Mouse (Mus musculus) CD4-positive, CD25-positive, alpha-beta regulatory T cell, adult 2 months (primary cell): ENCODE data around the gene Gm20388.

Source experiments
- DNase-seq: peaks from one replicate; pipeline ENCODE4 v3.0.0-alpha.2; 2012; ENCODE audit warnings: low read depth, low spot score

Gm20388 gene

DNA sequence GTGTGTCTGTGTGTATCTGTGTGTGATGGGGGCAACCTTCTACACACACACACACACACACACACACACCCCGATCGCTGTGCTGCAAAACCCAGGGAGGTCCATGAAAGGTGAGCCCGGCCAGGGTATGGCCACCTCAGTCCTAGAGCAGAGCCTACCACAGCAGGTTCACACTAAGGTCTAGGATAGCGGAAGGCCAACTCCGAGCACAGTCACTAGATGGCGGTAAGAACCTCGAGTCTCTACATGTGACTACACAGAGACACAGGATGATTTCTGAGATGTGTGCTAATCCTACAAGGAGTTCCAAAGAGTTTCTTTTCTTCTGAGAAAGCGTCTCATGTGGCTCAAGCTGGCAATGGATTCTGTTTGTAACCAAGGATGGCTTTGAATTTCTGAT is 2016.7 kb downstream of the Gm20388 start:
- DNase-seq, result peak; percentile 75

DNA sequence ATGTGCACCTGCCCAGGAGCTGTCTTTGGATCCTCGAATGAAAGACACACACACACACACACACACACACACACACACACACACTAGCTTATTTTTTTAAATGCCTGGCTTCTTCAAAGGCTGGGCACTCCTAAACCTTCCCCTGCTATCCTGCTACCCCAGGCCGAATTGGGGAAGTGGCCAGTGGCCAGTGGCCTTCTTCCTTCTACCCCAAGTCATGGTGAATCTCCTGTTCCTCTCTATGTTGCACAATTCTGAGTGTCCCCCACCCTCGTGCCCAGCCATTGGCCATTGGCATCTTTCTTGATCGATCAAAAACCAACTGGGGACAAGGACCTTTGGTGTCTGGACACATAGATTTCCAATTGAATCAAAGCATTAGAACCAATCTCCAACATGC is 2019.4 kb downstream of the Gm20388 start:
- DNase-seq, result no peak

DNA sequence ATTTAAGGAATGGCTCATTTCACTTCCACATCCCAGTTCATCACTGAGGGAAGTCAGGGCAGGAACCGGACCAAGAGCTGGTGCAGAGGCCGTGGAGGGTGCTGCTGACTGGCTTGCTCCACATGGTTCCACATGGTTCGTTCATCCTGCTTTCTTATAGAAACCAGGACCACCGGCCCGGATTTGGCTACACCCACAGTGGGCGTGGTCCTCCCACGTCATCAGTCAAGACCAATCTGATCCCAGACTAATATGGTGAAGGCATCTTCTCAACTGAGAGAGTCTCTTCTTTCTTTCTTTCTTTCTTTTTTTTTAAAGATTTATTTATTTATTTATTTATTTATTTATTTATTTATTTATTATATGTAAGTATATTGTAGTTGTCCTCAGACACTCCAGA is 2020.9 kb downstream of the Gm20388 start:
- DNase-seq, result no peak

- DNase-seq, result no peak
These were observed 2021.5 kb downstream of the Gm20388 start for GRCm38 (mm10) chr8:121932026-121932667.

DNA sequence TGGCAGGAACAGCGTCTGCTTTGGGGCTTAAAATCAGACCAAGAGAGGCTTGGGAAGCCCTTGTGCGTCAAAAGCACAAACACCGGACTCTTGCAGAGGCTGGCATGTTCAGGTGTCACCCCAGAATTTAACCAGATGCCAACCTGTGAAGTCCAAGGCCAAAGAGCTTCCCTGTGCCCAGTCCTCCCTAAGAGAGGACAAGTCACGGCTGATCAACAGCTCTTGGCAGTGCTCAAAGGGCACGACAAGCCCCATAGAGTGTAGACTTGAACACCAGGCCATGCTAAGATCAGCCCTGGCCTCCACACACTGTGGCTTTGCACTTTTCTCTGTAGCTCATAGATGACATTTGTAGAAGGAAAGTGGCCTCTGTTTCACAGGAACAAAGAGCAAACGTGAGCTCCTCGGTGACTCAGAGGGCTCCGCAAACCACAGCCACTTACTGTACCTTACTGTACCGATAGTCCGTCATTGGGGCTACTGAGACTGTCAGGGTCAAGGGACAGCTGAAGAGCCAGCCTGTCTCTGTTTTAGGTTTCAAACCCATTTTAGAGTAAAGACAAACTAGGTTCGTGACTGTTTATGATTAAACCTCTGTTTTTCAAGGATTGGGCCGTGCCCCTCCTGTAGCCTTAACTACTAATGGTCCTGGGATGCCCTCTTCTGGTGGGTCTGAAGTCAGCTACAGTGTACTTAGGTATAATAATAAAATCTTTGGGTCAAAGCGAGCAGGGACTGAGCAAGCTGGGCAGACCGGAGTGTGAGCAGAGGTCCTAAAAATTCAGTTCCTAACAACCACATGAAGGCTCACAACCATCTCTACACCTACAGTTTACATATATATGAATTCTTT is 2022.3 kb downstream of the Gm20388 start:
- no peak for DNase-seq

GRCm38 (mm10) chr8:121934506-121934905 is 2023.9 kb downstream of the Gm20388 start:
- peak; percentile 45 for DNase-seq

- no peak for DNase-seq
These were observed 2024.3 kb downstream of the Gm20388 start for GRCm38 (mm10) chr8:121934923-121935322.

DNA sequence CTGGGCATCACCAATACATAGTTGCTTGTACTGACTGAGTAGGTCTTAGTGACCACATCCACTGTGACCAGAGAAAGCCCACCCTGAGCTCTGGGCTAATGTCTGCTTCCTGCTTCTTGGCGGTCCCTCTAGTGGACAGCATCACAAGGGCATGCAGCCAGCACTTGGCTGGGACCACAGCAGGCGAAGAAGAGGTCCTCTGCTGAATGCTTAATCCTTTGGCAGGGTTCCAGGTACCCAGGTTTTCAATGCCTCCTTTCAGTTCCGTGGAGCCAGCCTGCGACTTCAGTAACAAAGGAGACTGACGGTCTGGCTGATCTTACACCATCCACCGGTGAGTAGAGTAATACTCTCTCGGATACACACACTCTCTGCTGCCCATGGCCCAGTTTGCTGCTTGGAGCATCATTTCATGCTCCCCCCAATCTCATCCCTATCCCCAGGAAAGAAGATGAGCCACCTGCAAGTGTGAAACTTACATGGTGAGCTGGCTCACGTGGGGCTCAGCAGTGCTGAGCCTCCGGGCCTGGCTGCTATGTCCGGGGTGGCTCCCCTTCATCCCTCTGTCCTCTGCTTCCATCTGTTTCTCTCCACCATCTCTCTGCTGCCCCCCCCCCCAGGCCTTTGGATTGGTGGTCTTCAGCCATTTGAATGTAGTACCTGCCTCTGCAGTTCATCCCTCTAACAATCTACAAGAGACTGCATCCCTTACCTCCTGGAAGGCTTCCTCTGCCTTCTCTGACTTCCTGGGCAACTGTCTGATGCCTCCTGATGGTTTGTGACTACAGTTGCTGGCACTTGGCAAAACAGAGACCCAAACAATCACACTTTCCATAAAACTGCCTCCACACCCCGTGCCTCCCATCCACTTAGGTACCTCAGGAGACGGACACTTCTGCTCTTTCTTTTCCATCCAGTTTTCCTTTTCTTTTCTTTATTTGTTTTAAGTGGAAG is 2025.0 kb downstream of the Gm20388 start:
- no peak for DNase-seq

DNA sequence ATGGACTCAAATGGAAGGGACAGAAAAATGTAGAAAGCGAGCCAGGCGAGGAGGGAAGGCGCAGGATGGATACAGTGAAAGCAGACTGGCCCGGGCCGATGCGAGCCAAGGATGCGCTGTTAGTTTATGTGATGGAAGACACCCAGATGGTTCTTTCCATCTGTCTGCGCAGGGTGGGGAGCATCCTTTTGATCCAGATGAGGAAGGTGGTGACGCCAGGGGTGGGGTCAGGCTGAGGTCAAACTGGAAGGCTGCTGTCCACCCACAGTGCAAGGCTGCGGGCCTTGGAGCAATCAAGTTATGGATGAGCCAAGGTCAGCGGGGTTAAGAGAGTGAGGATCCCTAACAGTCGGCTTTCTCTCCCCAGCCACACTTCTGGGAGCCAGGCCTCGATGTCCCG is 2025.8 kb downstream of the Gm20388 start:
- no peak for DNase-seq

- no peak for DNase-seq
These were observed 2028.1 kb downstream of the Gm20388 start for GRCm38 (mm10) chr8:121938732-121939131.

DNA sequence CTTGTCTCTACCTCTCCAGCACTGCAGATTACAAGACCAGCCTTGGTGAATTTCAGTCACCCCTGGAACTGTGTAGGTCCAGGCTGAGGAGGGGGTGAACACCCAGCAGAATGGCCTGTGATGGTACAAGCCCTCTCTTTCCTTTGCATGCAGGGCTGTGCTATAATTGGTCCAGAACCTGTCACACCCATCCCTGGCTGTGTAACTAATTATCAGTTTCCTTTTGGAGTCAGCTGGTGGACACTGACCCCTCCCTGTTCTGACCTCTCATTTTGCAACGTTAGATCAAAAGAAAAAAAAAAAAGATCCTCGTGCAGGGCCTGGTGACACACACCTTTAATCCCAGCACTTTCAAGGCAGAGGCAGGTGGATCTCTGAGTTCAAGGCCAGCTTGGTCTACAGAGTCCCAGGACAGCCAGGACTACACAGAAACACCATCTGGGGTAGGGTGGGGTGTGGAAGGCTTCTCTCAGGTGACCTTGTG is 2032.5 kb downstream of the Gm20388 start:
- no peak for DNase-seq

DNA sequence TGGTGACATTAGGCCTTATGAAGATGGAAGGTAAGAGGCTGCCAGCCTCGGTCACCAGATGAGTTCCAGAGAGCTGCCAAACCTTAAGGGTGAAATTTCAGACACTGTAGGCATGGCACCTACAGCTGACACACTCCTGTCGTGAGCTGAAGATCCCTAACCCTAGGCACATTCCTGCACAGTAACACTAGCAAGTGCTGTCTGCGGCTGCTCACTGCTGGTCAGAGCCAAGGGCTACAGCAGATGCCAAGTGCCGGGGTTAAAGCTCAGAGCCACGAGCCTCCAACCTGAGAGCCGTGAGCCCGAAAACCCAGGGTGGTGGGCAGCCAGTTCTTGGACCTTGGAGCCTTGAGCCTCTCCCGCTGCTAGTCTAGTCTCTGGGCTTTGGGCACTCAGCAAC is 2033.1 kb downstream of the Gm20388 start:
- no peak for DNase-seq

GRCm38 (mm10) chr8:121944831-121945230 is 2034.2 kb downstream of the Gm20388 start, which contains the start of gene Car5a:
Gene Car5a, minus strand, starts transcription at chr8:121944904.
- DNase-seq, result no peak

- DNase-seq, result no peak
These were observed 2035.7 kb downstream of the Gm20388 start for GRCm38 (mm10) chr8:121946351-121946750.

DNA sequence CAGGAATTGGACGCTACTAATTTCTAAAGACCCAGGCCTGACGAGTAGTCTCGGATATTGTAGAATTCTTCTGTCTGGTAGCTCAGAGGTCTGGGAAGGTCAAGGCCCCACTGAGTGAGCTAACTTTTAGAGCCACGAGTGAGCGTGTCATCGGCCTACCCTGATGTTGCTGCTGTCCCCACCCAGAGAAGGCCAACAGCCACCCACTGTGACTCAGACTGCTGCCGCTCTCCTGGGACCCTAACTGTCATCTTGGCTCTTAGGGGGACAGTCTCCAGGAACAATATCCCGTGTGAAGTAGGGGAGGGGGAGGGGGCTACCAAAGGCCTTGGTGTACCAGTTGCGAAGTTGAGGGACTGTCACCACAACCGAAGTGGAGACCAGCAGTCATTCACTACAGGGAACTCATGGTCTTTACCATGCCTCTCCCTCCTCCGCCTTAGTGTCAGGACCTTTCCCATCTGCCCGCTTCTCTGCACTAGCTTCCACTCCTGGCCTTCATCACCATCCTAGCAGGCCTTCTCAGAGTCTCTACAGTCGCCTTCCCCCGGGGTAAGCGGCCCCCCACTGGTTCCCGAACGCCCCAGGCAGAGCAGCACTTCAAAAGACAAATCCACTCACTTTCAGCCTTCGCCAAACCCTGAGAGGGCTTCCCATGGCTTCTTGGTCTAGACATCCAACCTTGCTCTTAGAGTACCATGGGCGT is 2036.6 kb downstream of the Gm20388 start:
- no peak for DNase-seq

- DNase-seq, result peak; percentile 84
These were observed 2037.1 kb downstream of the Gm20388 start for GRCm38 (mm10) chr8:121947753-121948141.

GRCm38 (mm10) chr8:121948321-121949145 is 2037.9 kb downstream of the Gm20388 start:
- DNase-seq, result peak; percentile 54

DNA sequence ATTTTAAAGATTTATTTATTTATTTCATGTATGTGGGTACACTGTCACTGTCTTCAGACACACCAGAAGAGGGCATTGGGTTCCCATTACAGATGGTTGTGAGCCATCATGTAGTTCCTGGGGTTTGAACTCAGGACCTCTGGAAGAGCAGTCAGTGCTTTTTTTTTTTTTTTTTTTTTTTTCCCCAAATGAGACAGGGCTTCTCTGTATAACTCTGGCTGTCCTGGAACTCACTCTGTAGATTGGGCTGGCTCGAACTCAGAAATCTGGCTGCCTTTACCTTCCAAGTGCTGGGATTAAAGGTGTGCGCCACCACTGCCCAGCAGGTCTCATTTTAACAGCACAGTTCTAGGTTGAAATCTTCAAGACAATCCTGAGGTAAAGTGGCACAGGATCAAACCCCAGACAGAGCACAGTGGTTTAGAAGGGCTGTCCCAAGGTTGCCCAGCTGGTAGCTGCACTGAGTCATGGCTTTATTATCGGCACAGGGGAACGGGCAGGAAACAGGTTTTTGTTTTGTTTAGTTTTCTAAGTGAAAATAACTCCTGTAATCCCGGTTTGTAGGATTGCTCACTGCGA is 2038.7 kb downstream of the Gm20388 start, which contains the start of gene Banp:
Gene Banp, plus strand, starts transcription at position 529 of the 579 bp plus-strand sequence.
- no peak for DNase-seq

DNA sequence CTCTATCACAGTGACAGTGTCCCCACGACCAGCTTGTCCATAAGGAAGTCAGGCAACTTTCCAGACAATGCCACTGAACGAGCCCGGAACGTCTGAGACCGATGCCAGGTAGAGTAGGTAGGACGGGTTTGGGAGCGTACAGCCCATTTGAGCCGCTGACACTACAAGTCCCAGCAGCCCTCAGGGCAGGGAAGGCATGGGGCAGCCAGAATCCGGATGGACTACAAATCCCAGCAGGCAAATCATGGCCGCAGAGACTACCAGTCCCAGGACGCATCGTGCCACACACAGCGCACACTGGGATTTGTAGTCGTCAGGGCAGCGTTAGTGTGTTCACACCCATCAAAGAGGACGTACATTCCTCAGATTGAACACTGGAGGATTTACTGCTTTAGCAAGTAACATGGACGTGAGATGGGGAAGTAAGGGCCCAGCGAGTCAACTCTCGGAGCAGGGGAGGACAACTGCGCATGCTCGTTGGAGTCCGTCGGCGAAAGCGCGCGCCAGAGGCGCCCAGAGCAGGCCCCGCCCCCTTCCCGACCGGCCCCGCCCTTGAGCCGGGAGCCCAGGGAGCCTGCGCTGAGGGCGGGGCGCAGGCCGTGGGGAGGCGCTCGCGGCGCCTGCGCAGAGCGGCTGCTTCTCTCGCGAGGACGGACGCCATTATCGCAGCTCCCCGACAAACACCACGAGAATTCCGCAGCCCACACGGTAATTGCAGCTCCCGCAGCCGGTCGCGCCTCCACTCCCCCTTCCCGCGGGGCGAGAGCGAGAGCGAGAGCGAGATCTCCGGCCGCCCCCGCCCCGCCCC is 2039.5 kb downstream of the Gm20388 start:
- peak; percentile 100 for DNase-seq
